Mouse (Mus musculus): Measurements from ENCODE around the gene Aif1. TPM values are rescaled to one million over a fixed set of nuclear protein-coding genes. Genes with fewer than 3 reads are reported as not detected.

Aif1 gene
- polyA plus RNA-seq, 2 experiments = 8.1 to 20.7 TPM

DNA sequence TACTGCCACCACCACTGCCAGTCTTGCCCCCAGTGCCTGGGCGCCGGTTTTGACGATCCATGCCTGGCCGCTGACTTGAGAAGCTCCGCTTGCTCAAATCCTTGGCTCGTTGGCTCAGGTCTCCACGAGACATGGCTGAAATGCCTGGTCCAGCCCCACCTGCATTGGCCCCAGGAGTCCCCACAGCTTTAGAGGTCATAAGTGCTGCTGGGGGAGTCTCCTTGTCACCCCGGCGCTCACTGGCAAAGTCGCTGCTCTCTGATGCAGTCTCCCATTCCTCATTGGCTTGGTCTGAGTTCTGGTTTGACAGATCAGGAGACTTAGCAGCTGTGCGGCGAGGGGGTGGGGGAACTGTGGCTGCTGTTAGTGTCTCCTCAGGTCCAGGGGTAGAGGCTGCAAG, 20.4 kb downstream of the Aif1 start:
- H3K36me3 ChIP-seq (replicated peaks; ENCODE audit: control insufficient read depth, insufficient read depth, low read depth) = peaks cover 97% of the 10 kb centered on the region
- no peak for TF ChIP-seq EP300 (IDR thresholded peaks at IDR 0.05; ENCODE audit: low read depth)
- no peak for TF ChIP-seq CTCF (IDR thresholded peaks at IDR 0.05; ENCODE audit: low read depth)
- no peaks in the 10 kb centered on the region for H3K4me1 ChIP-seq (replicated peaks; ENCODE audit: control insufficient read depth in 2 of 2, insufficient read depth in 2 of 2, low read length in 1 of 2)
- no peaks in the 10 kb centered on the region for H3K27me3 ChIP-seq (ENCODE audit: control insufficient read depth, insufficient read depth, low read length)
- DNase-seq (ENCODE audit: low read depth in 3 of 3, low spot score in 3 of 3) = no peak
- no peak overlapping the region for H3K4me2 ChIP-seq (ENCODE audit: low read depth)
- 89% methylated on average over 12 of the region's 12 CpGs for WGBS (ENCODE audit: insufficient replicate concordance)
- no peak overlapping the region for H3K4me3 ChIP-seq (ENCODE audit: insufficient read depth in 1 of 2, low read depth in 2 of 2, low read length in 2 of 2)
- no peak overlapping the region for H3K27ac ChIP-seq
- ATAC-seq (ENCODE audit: insufficient read depth) = no peak
- H3K9ac ChIP-seq (replicated peaks) = no peak overlapping the region
- no peaks in the 10 kb centered on the region for H3K9me3 ChIP-seq (ENCODE audit: control insufficient read depth, low read length)

DNA sequence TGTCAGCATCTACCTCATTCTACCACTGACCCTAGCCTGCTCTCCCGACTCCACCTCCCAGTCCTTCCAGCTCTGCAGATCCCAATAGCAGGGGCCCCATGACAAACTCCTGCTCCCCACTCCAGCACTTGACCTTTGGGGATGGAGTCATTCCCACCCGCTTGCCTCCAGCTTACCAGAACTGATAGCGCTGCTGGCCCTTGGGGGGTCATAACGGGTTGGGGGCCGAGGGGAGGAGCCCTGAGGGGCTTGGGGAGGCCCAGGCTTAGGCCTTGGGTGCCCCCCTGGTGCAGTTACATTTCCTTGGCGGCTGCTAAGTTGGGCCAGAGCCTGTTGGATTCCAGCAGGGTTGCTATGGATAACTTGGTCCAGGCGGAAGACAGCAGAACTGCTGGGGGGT, 21.3 kb downstream of the Aif1 start:
- 86% methylated on average over 7 of the region's 7 CpGs for WGBS (ENCODE audit: insufficient replicate concordance)
- no peak overlapping the region for H3K9ac ChIP-seq (replicated peaks)
- ATAC-seq (ENCODE audit: insufficient read depth) = no peak

DNA sequence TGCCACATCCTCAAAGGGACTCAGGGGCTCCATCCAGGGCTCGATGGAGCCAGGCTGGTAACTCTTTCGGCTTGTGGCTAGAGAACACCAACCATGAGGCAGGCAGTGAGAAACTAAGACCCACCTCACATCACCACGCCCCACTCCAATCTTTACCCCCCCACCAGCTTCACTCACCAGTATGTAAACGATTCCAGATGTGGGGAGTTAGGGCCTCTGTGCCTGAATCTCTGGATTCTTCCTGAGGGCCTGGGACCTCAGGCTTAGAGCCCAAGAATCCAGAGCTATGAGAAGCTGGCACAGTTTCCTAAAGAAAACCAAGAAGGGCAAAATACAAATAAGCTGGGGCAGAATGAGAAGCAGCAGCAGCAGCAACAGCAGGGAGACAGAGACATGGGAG, 21.9 kb downstream of the Aif1 start:
- no peak for DNase-seq (ENCODE audit: low read depth in 3 of 3, low spot score in 3 of 3)
- no peak for ATAC-seq (ENCODE audit: insufficient read depth)
- Histone ChIP-seq H3K9me3 (ENCODE audit: control insufficient read depth, low read length) (no peaks in the 10 kb centered on the region), H3K27ac (no peak overlapping the region), H3K4me3 (ENCODE audit: insufficient read depth in 1 of 2, low read depth in 2 of 2, low read length in 2 of 2) (no peak overlapping the region), H3K27me3 (ENCODE audit: control insufficient read depth, insufficient read depth, low read length) (no peaks in the 10 kb centered on the region), H3K4me2 (ENCODE audit: low read depth) (no peak overlapping the region), H3K4me1 (replicated peaks; ENCODE audit: control insufficient read depth in 2 of 2, insufficient read depth in 2 of 2, low read length in 1 of 2) (no peaks in the 10 kb centered on the region), H3K36me3 (replicated peaks; ENCODE audit: control insufficient read depth, insufficient read depth, low read depth) (peaks cover 97% of the 10 kb centered on the region), H3K9ac (replicated peaks) (no peak overlapping the region)
- TF ChIP-seq CTCF (IDR thresholded peaks at IDR 0.05; ENCODE audit: low read depth) (no peak), EP300 (IDR thresholded peaks at IDR 0.05; ENCODE audit: low read depth) (no peak)
- 78% methylated on average over 4 of the region's 4 CpGs for WGBS (ENCODE audit: insufficient replicate concordance)

More for the DNA sequence above, 21.3 kb downstream of the Aif1 start:
- Histone ChIP-seq H3K4me2 (ENCODE audit: low read depth) (no peak overlapping the region), H3K4me3 (ENCODE audit: insufficient read depth in 1 of 2, low read depth in 2 of 2, low read length in 2 of 2) (no peak overlapping the region), H3K27me3 (ENCODE audit: control insufficient read depth, insufficient read depth, low read length) (no peaks in the 10 kb centered on the region), H3K27ac (no peak overlapping the region), H3K4me1 (replicated peaks; ENCODE audit: control insufficient read depth in 2 of 2, insufficient read depth in 2 of 2, low read length in 1 of 2) (no peaks in the 10 kb centered on the region), H3K36me3 (replicated peaks; ENCODE audit: control insufficient read depth, insufficient read depth, low read depth) (peaks cover 97% of the 10 kb centered on the region), H3K9me3 (ENCODE audit: control insufficient read depth, low read length) (no peaks in the 10 kb centered on the region)
- no peak for TF ChIP-seq CTCF (IDR thresholded peaks at IDR 0.05; ENCODE audit: low read depth)
- DNase-seq (ENCODE audit: low read depth in 3 of 3, low spot score in 3 of 3) = no peak

DNA sequence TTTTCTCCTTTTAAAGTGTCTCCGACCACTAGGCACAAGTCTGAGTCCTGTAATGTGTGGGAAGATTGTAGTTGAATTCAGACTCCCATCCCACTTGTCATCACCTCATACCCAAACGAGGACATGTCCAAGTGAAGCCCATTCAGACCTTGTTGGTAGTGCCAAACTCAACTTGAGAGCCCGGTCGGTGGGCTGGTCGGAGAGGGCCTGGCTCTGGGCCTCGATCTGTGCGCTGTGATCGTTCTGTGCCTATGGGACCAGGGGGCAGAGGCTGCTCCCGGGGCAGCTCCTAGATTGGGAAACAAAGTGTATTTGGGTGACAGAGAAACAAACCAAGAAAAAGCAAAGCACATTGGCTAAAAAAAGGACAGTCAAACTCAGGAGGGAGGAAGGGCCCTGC, 22.8 kb downstream of the Aif1 start:
- peaks cover 92% of the 10 kb centered on the region for H3K36me3 ChIP-seq (replicated peaks; ENCODE audit: control insufficient read depth, insufficient read depth, low read depth)
- no peak overlapping the region for H3K4me3 ChIP-seq (ENCODE audit: insufficient read depth in 1 of 2, low read depth in 2 of 2, low read length in 2 of 2)
- H3K4me1 ChIP-seq (replicated peaks; ENCODE audit: control insufficient read depth in 2 of 2, insufficient read depth in 2 of 2, low read length in 1 of 2) = no peaks in the 10 kb centered on the region
- TF ChIP-seq CTCF (IDR thresholded peaks at IDR 0.05; ENCODE audit: low read depth) (no peak), EP300 (IDR thresholded peaks at IDR 0.05; ENCODE audit: low read depth) (no peak)
- H3K27me3 ChIP-seq (ENCODE audit: control insufficient read depth, insufficient read depth, low read length) = no peaks in the 10 kb centered on the region
- DNase-seq (ENCODE audit: low read depth in 3 of 3, low spot score in 3 of 3) (no peak), ATAC-seq (ENCODE audit: insufficient read depth) (no peak)
- H3K9ac ChIP-seq (replicated peaks) = no peak overlapping the region
- no peak overlapping the region for H3K4me2 ChIP-seq (ENCODE audit: low read depth)
- 90% methylated on average over 9 of the region's 9 CpGs for WGBS (ENCODE audit: insufficient replicate concordance)
- no peak overlapping the region for H3K27ac ChIP-seq
- no peaks in the 10 kb centered on the region for H3K9me3 ChIP-seq (ENCODE audit: control insufficient read depth, low read length)

DNA sequence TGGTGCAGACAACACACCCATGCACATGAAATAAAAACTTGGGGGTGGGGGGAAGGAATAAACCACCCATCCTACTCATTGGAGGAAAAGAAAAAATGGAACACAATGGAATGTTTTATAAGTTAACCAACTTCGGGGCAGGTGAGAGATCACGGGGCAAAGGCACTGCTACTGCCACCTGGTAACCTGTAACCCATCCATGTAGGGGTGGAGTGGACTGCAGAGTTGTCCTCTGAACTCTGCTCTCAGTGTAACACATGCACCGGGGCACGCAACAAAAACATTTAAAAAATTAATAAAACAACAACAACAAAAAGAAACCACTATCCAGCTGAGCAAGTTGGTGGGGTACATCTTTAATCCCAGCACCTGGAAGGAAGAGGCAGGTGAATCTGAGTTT, 23.7 kb downstream of the Aif1 start:
- Histone ChIP-seq H3K4me2 (ENCODE audit: low read depth) (no peak overlapping the region), H3K9ac (replicated peaks) (no peak overlapping the region), H3K9me3 (ENCODE audit: control insufficient read depth, low read length) (no peaks in the 10 kb centered on the region), H3K4me1 (replicated peaks; ENCODE audit: control insufficient read depth in 2 of 2, insufficient read depth in 2 of 2, low read length in 1 of 2) (no peaks in the 10 kb centered on the region), H3K27me3 (ENCODE audit: control insufficient read depth, insufficient read depth, low read length) (no peaks in the 10 kb centered on the region), H3K27ac (no peak overlapping the region), H3K4me3 (ENCODE audit: insufficient read depth in 1 of 2, low read depth in 2 of 2, low read length in 2 of 2) (no peak overlapping the region), H3K36me3 (replicated peaks; ENCODE audit: control insufficient read depth, insufficient read depth, low read depth) (peaks cover 84% of the 10 kb centered on the region)
- TF ChIP-seq EP300 (IDR thresholded peaks at IDR 0.05; ENCODE audit: low read depth) = no peak
- TF ChIP-seq CTCF (IDR thresholded peaks at IDR 0.05; ENCODE audit: low read depth) = no peak
- 89% methylated on average over 4 of the region's 4 CpGs for WGBS (ENCODE audit: insufficient replicate concordance)
- ATAC-seq (ENCODE audit: insufficient read depth) (no peak), DNase-seq (ENCODE audit: low read depth in 3 of 3, low spot score in 3 of 3) (no peak)
